Mouse (Mus musculus): ENCODE data around the gene Chil1. TPM values are rescaled to one million over a fixed set of nuclear protein-coding genes. Genes with fewer than 3 reads are reported as not detected.

The Chil1 gene
- polyA plus RNA-seq, 1 experiment from 2014 or later, result 3.7 TPM

GRCm38 (mm10) chr1:134210179-134210755 lies 28.3 kb downstream of the Chil1 start:
- Histone ChIP-seq H3K9me3 (replicated peaks; ENCODE audit: control insufficient read depth, low read length) (no peaks in the 10 kb centered on the region), H3K9ac (ENCODE audit: low read length) (no peak overlapping the region), H3K36me3 (ENCODE audit: control insufficient read depth, insufficient read depth, low read length) (no peaks in the 10 kb centered on the region), H3K27ac (ENCODE audit: low read depth, low read length) (no peak overlapping the region), H3K27me3 (replicated peaks; ENCODE audit: control insufficient read depth, insufficient read depth, low read length) (no peaks in the 10 kb centered on the region), H3K4me1 (ENCODE audit: control insufficient read depth, insufficient read depth, low read length) (no peaks in the 10 kb centered on the region), H3K4me3 (ENCODE audit: low read depth, low read length) (no peak overlapping the region), H3K4me2 (ENCODE audit: low read length) (no peak overlapping the region)
- no peak for DNase-seq (ENCODE audit: low spot score)
- WGBS, result 42% methylated on average over 6 of the region's 6 CpGs
- no peak for ATAC-seq

- ATAC-seq, result no peak
- Histone ChIP-seq H3K9me3 (replicated peaks; ENCODE audit: control insufficient read depth, low read length) (no peaks in the 10 kb centered on the region), H3K4me2 (ENCODE audit: low read length) (no peak overlapping the region), H3K27me3 (replicated peaks; ENCODE audit: control insufficient read depth, insufficient read depth, low read length) (no peaks in the 10 kb centered on the region), H3K4me3 (ENCODE audit: low read depth, low read length) (no peak overlapping the region), H3K4me1 (ENCODE audit: control insufficient read depth, insufficient read depth, low read length) (peaks cover 7% of the 10 kb centered on the region), H3K9ac (ENCODE audit: low read length) (no peak overlapping the region), H3K36me3 (ENCODE audit: control insufficient read depth, insufficient read depth, low read length) (no peaks in the 10 kb centered on the region), H3K27ac (ENCODE audit: low read depth, low read length) (no peak overlapping the region)
- DNase-seq (ENCODE audit: low spot score), result no peak
- 71% methylated on average over 6 of the region's 6 CpGs for WGBS
Observed at GRCm38 (mm10) chr1:134211043-134211442, 29.1 kb downstream of the Chil1 start.

DNA sequence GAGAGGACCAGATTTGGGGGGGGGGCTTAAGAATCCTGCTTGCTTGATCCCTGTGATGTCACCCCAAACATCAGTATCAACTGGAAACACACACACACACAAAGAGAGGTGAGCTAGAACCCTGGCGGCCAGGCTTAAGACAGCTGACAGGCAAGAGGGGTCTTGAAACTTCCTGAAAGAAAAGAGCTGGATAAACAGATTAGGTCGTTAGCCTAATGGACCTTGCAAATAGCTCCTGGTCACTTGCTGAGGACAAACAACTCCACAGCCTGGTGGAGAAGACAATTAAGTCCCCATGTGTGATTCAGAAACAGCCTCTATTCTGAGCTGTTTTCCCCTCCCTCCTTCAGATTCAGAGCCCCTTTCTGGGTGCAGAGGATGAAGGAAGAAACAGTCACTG lies 29.7 kb downstream of the Chil1 start:
- Histone ChIP-seq H3K4me2 (ENCODE audit: low read length) (no peak overlapping the region), H3K27me3 (replicated peaks; ENCODE audit: control insufficient read depth, insufficient read depth, low read length) (no peaks in the 10 kb centered on the region), H3K9ac (ENCODE audit: low read length) (no peak overlapping the region), H3K9me3 (replicated peaks; ENCODE audit: control insufficient read depth, low read length) (no peaks in the 10 kb centered on the region), H3K4me1 (ENCODE audit: control insufficient read depth, insufficient read depth, low read length) (peaks cover 7% of the 10 kb centered on the region), H3K27ac (ENCODE audit: low read depth, low read length) (no peak overlapping the region), H3K36me3 (ENCODE audit: control insufficient read depth, insufficient read depth, low read length) (no peaks in the 10 kb centered on the region), H3K4me3 (ENCODE audit: low read depth, low read length) (no peak overlapping the region)
- ATAC-seq, result no peak
- 4% methylated on average over 2 of the region's 2 CpGs for WGBS
- no peak for DNase-seq (ENCODE audit: low spot score)

GRCm38 (mm10) chr1:134212351-134212750 lies 30.4 kb downstream of the Chil1 start:
- no peak overlapping the region for H3K4me3 ChIP-seq (ENCODE audit: low read depth, low read length)
- 81% methylated on average over 6 of the region's 6 CpGs for WGBS
- no peak overlapping the region for H3K9ac ChIP-seq (ENCODE audit: low read length)
- DNase-seq (ENCODE audit: low spot score), result no peak
- H3K36me3 ChIP-seq (ENCODE audit: control insufficient read depth, insufficient read depth, low read length), result no peaks in the 10 kb centered on the region
- H3K9me3 ChIP-seq (replicated peaks; ENCODE audit: control insufficient read depth, low read length), result no peaks in the 10 kb centered on the region
- no peaks in the 10 kb centered on the region for H3K27me3 ChIP-seq (replicated peaks; ENCODE audit: control insufficient read depth, insufficient read depth, low read length)
- H3K4me1 ChIP-seq (ENCODE audit: control insufficient read depth, insufficient read depth, low read length), result peaks cover 7% of the 10 kb centered on the region
- no peak overlapping the region for H3K4me2 ChIP-seq (ENCODE audit: low read length)
- H3K27ac ChIP-seq (ENCODE audit: low read depth, low read length), result no peak overlapping the region
- no peak for ATAC-seq

- no peak overlapping the region for H3K9ac ChIP-seq (ENCODE audit: low read length)
- H3K9me3 ChIP-seq (replicated peaks; ENCODE audit: control insufficient read depth, low read length), result no peaks in the 10 kb centered on the region
- H3K4me1 ChIP-seq (ENCODE audit: control insufficient read depth, insufficient read depth, low read length), result peaks cover 7% of the 10 kb centered on the region
- no peak for ATAC-seq
- H3K27ac ChIP-seq (ENCODE audit: low read depth, low read length), result no peak overlapping the region
- H3K27me3 ChIP-seq (replicated peaks; ENCODE audit: control insufficient read depth, insufficient read depth, low read length), result no peaks in the 10 kb centered on the region
- no peak overlapping the region for H3K4me2 ChIP-seq (ENCODE audit: low read length)
- no peak overlapping the region for H3K4me3 ChIP-seq (ENCODE audit: low read depth, low read length)
- no peaks in the 10 kb centered on the region for H3K36me3 ChIP-seq (ENCODE audit: control insufficient read depth, insufficient read depth, low read length)
- WGBS, result 80% methylated on average over 7 of the region's 7 CpGs
- no peak for DNase-seq (ENCODE audit: low spot score)
Observed at GRCm38 (mm10) chr1:134213405-134213804, 31.4 kb downstream of the Chil1 start.

GRCm38 (mm10) chr1:134215059-134215458 lies 33.1 kb downstream of the Chil1 start:
- DNase-seq (ENCODE audit: low spot score) (no peak), ATAC-seq (no peak)
- H3K36me3 ChIP-seq (ENCODE audit: control insufficient read depth, insufficient read depth, low read length), result no peaks in the 10 kb centered on the region
- H3K9ac ChIP-seq (ENCODE audit: low read length), result no peak overlapping the region
- H3K27me3 ChIP-seq (replicated peaks; ENCODE audit: control insufficient read depth, insufficient read depth, low read length), result no peaks in the 10 kb centered on the region
- H3K4me3 ChIP-seq (ENCODE audit: low read depth, low read length), result no peak overlapping the region
- no peaks in the 10 kb centered on the region for H3K9me3 ChIP-seq (replicated peaks; ENCODE audit: control insufficient read depth, low read length)
- no peak overlapping the region for H3K27ac ChIP-seq (ENCODE audit: low read depth, low read length)
- no peak overlapping the region for H3K4me2 ChIP-seq (ENCODE audit: low read length)
- H3K4me1 ChIP-seq (ENCODE audit: control insufficient read depth, insufficient read depth, low read length), result peaks cover 7% of the 10 kb centered on the region
- WGBS, result 69% methylated on average over 7 of the region's 7 CpGs

- Histone ChIP-seq H3K9me3 (replicated peaks; ENCODE audit: control insufficient read depth, low read length) (no peaks in the 10 kb centered on the region), H3K27me3 (replicated peaks; ENCODE audit: control insufficient read depth, insufficient read depth, low read length) (no peaks in the 10 kb centered on the region), H3K9ac (ENCODE audit: low read length) (0 out of 2 replicates have a peak overlapping the region, but pooled peaks have one; percentile 21), H3K4me1 (ENCODE audit: control insufficient read depth, insufficient read depth, low read length) (peaks cover 7% of the 10 kb centered on the region), H3K36me3 (ENCODE audit: control insufficient read depth, insufficient read depth, low read length) (no peaks in the 10 kb centered on the region), H3K4me3 (ENCODE audit: low read depth, low read length) (no peak overlapping the region), H3K27ac (ENCODE audit: low read depth, low read length) (no peak overlapping the region), H3K4me2 (ENCODE audit: low read length) (peak overlapping the region; percentile 26; the same call in 1 of the 2 replicates)
- ATAC-seq, result peak; percentile 40; the same call in 1 of the 2 replicates
- WGBS, result 10% methylated on average over 11 of the region's 11 CpGs
- DNase-seq (ENCODE audit: low spot score), result peak; percentile 39
Observed at GRCm38 (mm10) chr1:134215751-134216628, 34.0 kb downstream of the Chil1 start.

GRCm38 (mm10) chr1:134216629-134216971 lies 34.6 kb downstream of the Chil1 start:
- no peak for DNase-seq (ENCODE audit: low spot score)
- 83% methylated on average over 2 of the region's 2 CpGs for WGBS
- no peak for ATAC-seq
- Histone ChIP-seq H3K4me3 (ENCODE audit: low read depth, low read length) (no peak overlapping the region), H3K36me3 (ENCODE audit: control insufficient read depth, insufficient read depth, low read length) (no peaks in the 10 kb centered on the region), H3K9me3 (replicated peaks; ENCODE audit: control insufficient read depth, low read length) (no peaks in the 10 kb centered on the region), H3K4me2 (ENCODE audit: low read length) (no peak overlapping the region), H3K4me1 (ENCODE audit: control insufficient read depth, insufficient read depth, low read length) (peaks cover 7% of the 10 kb centered on the region), H3K27ac (ENCODE audit: low read depth, low read length) (no peak overlapping the region), H3K27me3 (replicated peaks; ENCODE audit: control insufficient read depth, insufficient read depth, low read length) (no peaks in the 10 kb centered on the region), H3K9ac (ENCODE audit: low read length) (no peak overlapping the region)

- no peak overlapping the region for H3K27ac ChIP-seq (ENCODE audit: low read depth, low read length)
- peaks cover 7% of the 10 kb centered on the region for H3K4me1 ChIP-seq (ENCODE audit: control insufficient read depth, insufficient read depth, low read length)
- WGBS, result 72% methylated on average over 12 of the region's 12 CpGs
- no peak for ATAC-seq
- no peaks in the 10 kb centered on the region for H3K27me3 ChIP-seq (replicated peaks; ENCODE audit: control insufficient read depth, insufficient read depth, low read length)
- no peak overlapping the region for H3K9ac ChIP-seq (ENCODE audit: low read length)
- no peak overlapping the region for H3K4me2 ChIP-seq (ENCODE audit: low read length)
- DNase-seq (ENCODE audit: low spot score), result no peak
- H3K4me3 ChIP-seq (ENCODE audit: low read depth, low read length), result no peak overlapping the region
- H3K36me3 ChIP-seq (ENCODE audit: control insufficient read depth, insufficient read depth, low read length), result no peaks in the 10 kb centered on the region
- no peaks in the 10 kb centered on the region for H3K9me3 ChIP-seq (replicated peaks; ENCODE audit: control insufficient read depth, low read length)
Observed at GRCm38 (mm10) chr1:134217028-134217481, 35.1 kb downstream of the Chil1 start.

Measured in forebrain, embryonic 14.5 days (tissue).